Mouse (Mus musculus): ENCODE results near the gene Macrod2.

Gene Macrod2

DNA sequence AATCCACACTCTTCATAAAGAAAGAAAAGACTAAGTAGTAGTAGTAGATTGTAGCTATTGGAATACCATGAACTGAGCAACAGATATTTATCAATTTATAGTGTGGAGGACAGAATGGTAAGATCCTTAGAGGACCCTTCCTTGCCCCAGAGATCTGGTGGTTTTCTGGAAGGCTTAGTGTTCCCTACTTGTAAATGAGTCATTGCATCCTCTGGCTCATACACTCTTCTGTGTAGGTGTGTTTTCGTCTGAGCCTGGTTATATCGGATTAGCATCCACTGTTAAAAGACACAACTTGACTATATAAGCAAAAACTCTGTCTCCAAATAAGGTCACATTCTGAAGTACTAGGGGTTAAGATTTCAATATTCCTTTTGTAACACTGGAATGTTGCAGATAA lies 905.9 kb downstream of the Macrod2 start:
- DNase-seq (ENCODE audit: low read depth, low spot score) = no peak

DNA sequence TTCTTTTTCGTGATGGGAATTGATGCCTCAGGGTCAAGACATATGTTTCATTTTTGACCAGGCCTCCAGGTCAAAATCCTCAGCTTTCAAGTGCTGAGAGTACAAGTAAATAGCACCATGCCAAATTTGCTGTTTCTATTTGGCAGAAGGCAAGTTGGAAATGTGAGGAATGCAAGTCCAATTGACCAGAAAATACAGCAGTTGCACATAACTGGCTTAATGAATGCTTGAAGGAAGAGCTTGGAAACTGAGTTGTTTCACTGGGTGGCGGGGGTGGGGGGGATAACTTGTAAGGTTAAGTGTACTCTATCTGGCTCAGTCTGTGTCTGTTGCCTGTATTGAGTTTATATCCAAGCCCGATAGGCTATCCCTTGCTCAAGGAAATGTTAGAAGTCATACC lies 913.3 kb downstream of the Macrod2 start:
- DNase-seq (ENCODE audit: low read depth, low spot score) = no peak

DNA sequence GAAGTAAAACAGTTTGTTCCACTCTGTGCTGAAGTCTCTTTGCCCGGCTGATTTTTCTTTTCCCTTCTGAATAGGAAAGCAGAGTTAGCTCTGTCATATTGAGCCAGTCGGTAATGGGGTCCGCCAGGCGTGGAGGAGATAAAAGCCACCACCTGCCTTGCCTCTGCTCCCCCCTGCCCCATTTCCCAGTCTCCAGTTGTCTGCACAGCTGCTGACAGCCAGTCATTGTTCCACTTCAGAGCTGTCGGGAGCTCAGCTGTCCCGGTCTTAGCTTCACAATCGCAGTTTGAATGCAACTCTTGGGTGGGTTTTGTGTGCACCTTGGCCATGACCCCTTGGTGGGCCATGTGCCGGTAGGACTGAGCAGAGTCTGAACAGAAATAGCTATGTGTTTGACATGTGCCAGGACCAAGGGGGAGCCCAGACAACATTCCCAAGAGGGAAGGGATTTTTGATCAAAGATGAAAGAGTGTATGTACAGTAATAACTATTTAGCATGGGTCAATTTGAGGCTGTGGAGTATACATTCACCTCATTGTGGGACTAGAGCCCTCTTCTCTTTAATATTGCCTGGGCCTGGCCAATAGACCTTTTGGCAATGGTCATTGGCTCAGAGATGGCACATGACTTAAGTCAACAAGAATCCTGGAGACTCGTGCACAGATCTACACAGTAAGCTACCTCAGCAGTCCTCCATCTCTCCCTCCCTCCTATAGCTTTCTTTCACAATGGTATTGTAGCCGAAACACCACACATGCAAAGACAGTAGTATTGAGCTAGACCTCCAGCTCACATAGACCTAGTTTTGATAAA lies 917.2 kb downstream of the Macrod2 start:
- peak; percentile 52 for DNase-seq (ENCODE audit: low read depth, low spot score)

DNA sequence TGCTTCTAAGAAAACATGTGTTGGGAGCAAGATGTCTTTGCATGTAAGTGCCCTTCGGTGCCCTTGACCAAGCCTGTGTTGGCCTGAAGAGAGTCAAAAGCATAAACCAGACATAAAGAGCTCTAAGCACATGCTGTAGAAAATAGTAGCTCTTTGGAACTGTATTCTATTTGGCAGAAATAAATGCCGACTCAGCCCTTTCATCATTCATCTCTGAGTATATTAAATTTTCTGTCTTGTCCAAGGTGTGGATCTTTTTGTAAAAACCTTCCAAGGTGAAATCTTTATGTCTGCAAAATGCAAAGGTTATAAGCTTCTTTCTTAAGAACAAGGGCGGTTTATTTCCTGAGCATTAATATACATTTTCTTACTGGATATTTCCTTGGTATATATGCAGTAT lies 920.2 kb downstream of the Macrod2 start:
- no peak for DNase-seq (ENCODE audit: low read depth, low spot score)

DNA sequence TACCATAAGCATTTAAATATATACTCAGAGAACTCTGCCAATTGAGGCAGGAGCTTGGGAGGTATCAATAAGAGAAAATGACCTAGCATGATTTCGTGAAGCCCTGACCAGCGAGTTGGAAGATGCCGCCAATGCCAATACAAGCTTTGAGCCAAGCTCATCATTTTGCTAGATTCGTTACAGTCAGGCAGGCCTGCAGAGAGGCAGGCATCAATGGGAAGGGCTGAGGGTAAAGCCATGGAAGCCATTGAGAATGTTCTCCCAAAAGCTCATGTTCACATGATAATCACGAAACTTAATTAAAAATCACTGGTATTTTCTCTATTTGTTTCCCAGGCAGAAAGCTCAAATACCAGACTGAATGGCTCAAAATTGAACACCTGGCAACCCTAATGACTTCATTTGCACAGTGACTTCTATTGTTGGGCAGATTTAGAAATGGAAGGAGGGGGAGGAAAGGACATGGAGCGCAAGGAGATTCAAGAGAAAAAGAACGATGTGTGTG lies 928.9 kb downstream of the Macrod2 start:
- no peak for DNase-seq (ENCODE audit: low read depth, low spot score)

DNA sequence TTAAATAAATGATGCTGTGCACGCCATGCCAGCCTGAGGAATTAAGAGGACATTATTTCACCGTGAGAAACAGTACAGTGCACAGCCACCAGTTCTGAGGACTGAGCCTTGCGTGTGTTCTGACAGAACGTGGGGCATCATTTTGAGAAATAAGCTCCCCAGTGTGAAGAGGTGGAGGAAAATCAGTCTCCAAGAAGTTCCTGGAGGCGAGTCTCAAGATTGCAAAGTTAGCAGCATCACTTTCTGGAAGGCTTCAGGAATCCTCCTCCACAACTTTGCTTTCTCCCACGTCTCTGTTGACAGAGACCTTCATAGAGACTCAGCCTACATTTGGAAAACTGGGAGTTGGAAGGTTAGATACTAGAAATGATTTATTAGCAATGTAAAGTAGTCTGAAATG lies 932.2 kb downstream of the Macrod2 start:
- no peak for DNase-seq (ENCODE audit: low read depth, low spot score)

DNA sequence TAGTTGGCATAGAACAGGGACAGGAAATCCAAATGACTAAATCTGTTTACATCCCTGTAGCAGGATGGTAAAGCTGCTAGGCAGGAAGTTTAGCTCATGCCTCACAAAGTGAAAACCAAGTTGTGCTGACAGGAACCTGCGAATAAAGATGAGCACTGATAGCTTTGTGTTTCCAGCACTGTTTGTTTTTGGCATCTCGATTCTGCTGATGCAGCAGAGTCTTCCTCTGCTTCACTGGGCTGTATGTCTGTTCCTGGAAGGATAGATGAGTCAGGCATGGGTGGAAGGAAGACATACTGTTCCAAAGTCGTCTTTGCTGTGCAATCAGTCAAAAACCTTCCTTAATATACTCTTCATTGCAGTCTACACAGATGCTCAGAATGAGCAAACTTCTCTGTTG lies 942.6 kb downstream of the Macrod2 start:
- no peak for DNase-seq (ENCODE audit: low read depth, low spot score)

DNA sequence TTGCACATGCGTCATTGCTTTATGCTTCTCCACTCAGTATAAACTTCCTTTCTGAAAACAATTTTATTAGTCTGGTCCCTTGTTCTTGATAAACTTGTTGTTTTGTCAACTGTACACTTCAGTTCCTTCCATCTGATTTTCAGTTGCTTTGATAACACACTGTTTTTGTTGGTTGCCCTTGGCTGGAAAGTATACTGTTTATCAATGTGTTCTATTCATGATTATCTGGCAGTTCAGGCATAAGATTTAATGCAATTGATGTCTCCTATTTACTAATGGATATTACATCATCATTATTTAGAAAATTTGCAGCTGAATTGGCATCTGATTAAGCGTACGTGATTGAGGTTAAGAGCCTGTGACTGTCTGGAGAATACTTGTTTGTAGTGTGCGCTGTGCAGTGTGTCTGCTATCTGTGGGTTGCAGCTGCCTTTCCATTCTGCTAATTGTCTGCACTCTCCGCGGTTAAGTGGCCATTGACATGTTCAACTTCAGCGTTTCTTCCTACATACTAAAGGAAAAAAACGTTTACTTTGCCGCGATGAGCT lies 949.0 kb downstream of the Macrod2 start:
- DNase-seq (ENCODE audit: low read depth, low spot score) = no peak

DNA sequence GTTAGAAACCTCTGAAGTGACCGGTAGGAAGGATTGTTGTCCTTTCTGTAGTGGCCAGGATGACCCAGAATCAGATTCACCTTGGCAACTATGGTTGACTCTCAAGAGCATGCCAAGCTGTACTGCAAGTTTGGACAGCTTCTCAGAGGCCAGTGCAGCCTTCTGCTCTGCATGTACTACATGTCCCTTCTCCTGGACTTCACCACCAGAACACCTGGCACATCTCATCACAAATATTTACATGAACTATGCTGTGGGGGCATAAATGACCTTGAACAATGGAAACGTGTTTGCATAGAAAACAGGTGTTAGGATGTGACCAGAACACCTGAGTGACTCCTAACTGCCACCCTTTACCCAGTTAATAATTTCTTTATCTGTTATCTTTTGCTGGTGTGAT lies 957.5 kb downstream of the Macrod2 start:
- DNase-seq (ENCODE audit: low read depth, low spot score) = no peak

DNA sequence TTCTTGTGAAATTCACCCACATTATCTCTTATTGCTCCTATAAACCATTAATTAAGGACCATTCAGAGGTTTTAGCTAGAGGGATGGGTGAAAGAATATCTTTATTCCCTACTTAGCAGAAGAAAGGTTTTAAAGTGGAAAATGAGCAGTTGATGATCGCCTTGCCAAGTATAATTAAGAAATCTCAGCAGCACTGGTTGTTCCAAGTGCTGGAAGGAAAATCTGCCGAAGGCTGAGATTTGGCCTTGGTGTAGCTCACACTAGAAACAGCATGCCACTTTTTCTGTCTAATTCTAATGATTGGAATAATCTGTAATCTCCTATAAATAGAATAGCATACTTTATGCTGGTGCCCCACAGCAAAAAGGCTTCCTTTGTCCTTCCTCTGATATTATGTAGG lies 993.5 kb downstream of the Macrod2 start:
- no peak for DNase-seq (ENCODE audit: low read depth, low spot score)

DNA sequence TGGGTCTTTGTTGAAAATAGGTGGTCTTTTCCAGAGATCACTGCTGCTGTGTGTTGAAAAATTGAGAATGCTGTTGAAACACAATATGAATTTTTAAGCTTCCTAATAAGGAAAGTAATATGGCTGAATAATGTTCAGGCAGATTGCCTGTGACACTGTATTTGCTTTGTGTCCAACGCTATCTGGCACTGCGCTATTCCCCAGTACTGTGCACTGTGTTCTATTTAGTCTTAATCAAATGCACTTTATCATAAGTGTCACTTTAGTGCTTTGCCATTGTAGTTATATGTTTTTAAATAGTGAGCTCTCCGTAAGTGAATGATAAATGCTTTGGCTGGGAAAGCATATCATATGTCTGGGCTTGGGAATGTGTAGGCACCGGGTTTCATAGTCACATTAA lies 996.1 kb downstream of the Macrod2 start:
- no peak for DNase-seq (ENCODE audit: low read depth, low spot score)

DNA sequence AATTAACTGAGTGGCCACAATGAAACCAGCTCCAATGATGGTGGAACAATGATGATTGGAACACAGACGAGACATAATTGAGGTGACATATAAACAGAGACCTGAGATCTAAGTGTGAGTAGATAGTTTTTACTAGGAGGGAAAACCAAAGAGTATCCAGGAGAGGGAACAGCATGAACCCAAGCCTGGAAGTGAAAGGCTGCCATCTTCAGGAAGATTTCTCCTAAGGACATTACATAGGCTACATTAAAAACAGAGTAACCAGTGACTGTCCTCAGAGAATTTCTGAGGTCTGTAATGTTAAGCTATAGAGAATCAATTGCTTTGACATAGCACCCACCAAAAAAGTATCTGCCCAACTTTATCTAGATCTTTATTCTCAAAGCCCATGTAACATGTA lies 999.7 kb downstream of the Macrod2 start:
- no peak for DNase-seq (ENCODE audit: low read depth, low spot score)

DNA sequence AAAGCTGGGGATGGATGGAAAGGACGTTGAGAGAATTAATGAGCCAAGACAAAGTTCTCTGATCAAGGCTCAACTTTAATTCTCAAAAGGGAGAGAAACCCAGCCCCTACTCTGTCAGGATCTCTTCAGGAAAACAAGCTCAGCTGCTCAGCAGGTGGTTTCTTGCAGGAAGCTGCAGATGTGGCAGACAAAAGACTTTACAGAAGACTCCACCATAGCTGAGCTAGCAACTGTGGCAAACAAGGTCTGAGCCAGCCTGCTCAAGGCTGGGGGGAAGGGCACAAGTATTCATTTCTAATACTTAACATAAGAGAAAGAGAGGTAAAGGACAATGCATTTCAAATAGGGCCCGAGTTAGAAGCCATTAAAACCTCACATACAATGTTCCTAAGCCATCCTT lies 1013.7 kb downstream of the Macrod2 start:
- no peak for DNase-seq (ENCODE audit: low read depth, low spot score)

DNA sequence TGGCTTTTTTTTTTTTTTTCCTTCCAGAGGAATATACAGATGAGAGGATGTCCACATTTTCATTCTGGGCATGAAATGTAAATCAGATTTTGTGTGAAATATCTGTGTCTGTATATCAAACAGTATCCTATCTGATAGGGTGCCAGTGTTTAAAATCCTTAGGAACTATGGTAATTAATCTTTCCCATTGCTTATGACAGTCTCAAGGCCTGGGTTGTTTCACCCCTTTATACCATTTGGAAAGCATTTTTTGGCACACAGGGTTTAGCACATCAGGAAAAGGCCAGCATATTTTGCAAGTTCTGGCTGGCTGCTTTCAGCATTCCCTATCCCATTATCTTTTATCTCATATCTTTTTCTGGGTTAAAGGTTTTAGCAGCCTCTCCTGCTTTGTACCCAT lies 1021.3 kb downstream of the Macrod2 start:
- DNase-seq (ENCODE audit: low read depth, low spot score) = no peak

DNA sequence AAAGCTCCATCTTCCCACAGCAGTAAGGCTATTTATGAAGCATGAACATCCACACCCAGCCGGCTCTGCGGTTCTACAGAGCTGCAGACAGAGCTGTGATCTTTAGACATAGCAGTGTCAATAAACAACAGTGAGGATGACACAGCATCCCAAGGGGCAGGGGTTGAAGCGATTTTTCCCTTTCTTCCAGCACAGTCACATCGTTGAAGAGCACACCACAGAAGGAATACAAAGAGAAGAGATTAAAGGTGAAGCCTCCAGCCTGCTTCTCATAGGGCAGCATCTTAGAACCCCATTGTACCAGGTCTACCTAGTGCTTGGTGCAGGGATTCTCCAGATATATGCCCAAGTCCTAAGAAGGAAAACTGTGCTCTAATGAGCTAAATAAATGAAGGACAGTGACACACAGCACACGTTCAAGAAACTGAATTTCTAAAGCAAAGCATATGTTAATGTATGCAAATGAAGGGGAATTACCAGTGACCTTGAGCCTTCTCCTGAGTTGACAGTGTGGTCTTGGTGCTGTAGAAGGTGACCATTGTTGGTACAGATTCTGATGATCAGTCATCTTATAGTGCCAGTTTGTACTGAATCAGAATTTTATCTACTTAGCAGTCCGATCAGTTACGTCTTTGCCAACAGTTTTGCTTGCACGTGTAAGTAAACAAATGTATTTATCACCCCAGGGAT lies 1021.9 kb downstream of the Macrod2 start:
- DNase-seq (ENCODE audit: low read depth, low spot score) = no peak

DNA sequence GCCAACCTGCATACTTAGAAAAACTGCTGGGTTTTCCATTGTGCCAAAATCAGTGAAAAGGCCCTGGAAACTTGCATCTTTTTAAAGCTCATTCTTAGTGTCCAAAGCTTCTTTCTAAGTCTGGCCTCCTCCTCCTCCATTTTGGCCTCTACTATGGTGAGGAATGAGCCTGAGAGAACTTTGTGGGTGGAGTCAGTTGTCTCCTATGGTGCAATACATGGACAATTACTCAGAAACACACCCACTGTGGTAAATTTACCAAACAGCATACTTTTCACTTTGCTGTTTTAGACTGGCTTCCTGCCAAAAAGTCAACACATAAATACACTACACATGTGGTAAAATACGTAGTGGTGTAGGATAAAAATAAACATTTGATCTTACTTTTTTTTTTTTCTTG lies 1024.7 kb downstream of the Macrod2 start:
- no peak for DNase-seq (ENCODE audit: low read depth, low spot score)

DNA sequence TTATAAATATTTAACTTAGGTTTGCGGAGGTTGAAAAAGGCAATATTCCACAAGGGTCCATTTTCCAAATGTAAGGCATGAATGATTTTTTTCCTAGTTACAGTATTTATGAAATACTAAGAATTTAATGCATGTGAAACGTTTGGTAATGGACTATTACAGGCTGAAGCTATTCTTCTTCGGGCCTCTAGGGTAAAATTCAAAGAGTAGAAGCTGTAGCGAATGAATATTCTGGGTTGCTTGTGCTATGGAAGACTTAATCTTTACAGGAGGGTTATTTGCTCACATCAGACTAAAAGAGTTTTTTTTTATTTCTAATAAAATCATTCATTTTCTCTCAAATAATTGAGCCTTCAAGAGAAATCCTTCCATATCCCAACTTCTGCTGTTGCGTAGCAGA lies 1039.0 kb downstream of the Macrod2 start:
- no peak for DNase-seq (ENCODE audit: low read depth, low spot score)

DNA sequence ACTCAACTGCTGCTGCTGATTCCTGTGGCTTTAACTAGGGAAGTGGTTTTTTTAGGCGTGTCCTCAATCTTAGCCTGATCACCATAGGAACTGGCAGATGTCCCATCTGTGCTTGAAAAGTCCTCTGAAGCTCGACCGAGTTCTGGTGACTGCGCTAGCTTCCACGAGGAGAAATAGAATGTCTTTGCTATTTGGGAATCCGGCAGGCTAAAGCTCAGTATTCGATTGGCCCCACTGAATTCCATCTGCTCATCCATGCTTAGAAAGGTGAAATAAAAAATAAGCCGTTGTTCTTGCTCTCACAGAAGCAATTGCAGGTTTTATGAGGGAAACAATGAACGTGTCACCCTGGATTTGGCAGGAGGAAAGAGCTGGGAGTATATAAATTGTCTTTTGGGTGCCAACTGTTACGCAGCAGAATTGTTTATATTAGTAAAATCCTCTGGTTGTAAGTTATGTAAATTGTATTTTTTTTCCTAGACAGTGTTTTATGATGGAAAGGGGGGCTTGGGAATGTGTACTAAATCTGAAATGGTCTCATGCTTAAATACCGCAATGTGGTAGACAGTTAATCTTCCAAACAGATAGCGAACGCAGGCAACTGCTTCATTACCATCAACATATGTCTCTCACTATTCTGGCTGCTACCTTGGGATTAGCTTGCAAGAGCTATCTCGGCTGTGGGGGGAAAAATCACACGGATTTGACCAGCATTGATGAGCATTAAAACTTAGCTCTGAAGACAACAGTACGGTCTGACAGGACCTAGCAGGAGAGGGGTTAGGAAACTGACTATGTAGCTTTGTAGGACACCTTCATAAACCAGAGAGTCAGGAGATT lies 1039.8 kb downstream of the Macrod2 start:
- no peak for DNase-seq (ENCODE audit: low read depth, low spot score)

DNA sequence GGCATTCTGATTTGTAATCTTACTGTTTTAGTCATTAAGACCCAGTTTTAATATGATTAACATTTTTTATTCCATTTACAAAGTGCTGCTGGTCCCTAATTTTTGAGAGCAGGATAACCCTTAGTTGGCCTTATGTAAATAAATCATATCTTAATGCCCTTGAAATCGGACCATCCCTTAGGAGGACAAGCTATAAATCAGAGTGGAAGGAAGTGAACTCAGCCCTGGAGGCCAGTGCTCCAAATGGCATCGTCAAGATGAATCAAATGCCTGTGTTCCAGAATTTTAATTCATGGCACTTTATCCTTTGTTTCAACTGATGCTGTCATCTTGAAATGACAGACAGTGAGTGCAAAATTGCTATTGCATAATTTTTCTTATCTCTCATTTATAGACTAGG lies 1046.8 kb downstream of the Macrod2 start:
- peak; percentile 48 for DNase-seq (ENCODE audit: low read depth, low spot score)

DNA sequence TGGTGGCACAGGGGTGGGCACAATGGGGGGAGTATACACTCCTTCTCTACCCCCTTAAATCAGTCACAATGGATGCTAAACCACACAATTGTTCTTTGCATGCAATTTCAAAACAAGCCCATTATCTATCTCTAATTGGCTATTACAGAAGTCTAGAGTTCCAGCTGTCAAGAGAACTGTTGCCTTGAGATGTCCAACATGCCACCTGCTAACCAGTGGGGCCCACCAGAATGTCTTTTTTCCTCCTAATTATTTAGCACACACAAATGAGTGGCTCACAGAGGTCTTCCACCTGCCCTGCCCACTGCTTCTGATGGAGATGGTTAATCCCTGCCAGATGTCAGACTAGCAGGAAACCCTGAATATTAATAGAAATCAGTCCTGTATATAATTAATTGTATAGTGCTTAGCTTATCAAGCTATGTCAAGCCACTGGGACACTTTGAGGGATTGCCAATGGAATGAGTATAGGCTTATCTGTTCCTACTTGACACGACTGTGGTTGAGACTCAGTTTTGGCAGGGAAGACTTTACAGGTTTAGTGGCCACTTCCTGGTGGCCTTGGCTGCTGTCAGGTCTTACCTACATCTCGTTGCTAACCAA lies 1054.1 kb downstream of the Macrod2 start:
- no peak for DNase-seq (ENCODE audit: low read depth, low spot score)

DNA sequence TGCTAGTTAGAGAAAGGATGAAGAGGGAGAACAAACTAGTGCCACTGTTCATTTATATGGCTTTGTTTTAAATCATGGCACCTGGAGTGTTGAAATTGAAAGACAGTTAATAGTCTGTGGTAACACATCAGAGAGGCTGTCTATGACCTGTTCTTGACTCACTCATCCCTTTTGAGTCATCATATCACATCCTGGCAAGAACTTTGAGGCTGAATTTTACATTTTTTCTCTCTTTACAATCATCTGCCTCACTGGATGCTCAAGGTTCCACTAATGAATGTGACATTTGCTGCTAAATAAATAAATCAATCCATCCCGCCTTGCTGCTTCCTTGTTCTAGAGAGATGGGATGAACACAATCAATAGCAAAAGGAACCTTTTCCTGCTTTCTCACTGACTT lies 1068.8 kb downstream of the Macrod2 start:
- DNase-seq (ENCODE audit: low read depth, low spot score) = no peak

DNA sequence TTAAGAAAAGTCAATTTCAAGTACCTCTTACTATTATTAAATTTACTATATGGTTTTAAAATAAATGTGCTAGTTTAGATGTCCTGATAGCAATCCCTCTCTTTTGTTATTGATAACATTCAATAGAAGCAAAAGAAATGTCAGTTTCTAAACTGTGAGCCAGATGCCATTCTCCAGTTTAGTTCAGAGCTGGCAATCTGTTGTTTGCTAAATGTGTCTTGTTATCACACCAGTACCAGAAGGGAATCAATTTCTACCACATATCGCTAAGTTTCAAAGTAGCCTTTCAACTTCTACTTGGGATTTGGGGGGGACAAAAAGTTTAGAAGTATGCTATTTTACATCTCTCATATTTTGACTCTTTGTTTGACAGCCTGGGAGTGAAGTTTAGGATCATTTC lies 1077.7 kb downstream of the Macrod2 start:
- no peak for DNase-seq (ENCODE audit: low read depth, low spot score)

All from mesoderm, embryonic 11.5 days (tissue).